Mouse (Mus musculus) embryonic facial prominence, embryonic 14.5 days (tissue): ENCODE results near the gene Mypop. TPM values are rescaled to one million over a fixed set of nuclear protein-coding genes. Genes with fewer than 3 reads are reported as not detected.
A peak's percentile ranks its signal among the peaks of the same experiment; 100 is the strongest.

ENCODE experiments used
- ATAC-seq: fragments of 200-750 bp; cut with Nextera tagmentation; 2 replicates; pipeline ENCODE4 v1.8.0; 2017; ENCODE audit warnings: low read depth, moderate number of reproducible peaks, moderate TSS enrichment
- DNase-seq: peaks from one replicate; pipeline ENCODE4 v3.0.0-alpha.2; 2015; ENCODE audit warnings: low spot score
- H3K27ac ChIP-seq: fragments of 300-500 bp; sonication (generic); replicated peaks from 2 replicates; pipeline ENCODE4 v1.5.1; 2014; ENCODE audit warnings: low read depth, mild to moderate bottlenecking, low read length, moderate library complexity
- H3K27me3 ChIP-seq: fragments of 300-500 bp; sonication (generic); replicated peaks from 2 replicates; pipeline ENCODE4 v1.6.1; 2014; ENCODE audit warnings: low read length; ENCODE audit not compliant: control insufficient read depth, insufficient read depth
- H3K36me3 ChIP-seq: fragments of 300-500 bp; sonication (generic); 2 replicates; pipeline ENCODE4 v1.6.1; 2014; ENCODE audit warnings: low read length, mixed read lengths; ENCODE audit not compliant: control insufficient read depth, insufficient read depth
- H3K4me1 ChIP-seq: fragments of 300-500 bp; sonication (generic); 2 replicates; pipeline ENCODE4 v1.6.1; 2014; ENCODE audit warnings: antibody characterized with exemption, low read length; ENCODE audit not compliant: control insufficient read depth, insufficient read depth
- H3K4me2 ChIP-seq: fragments of 300-500 bp; sonication (generic); 2 replicates; pipeline ENCODE4 v1.6.1; 2014; ENCODE audit warnings: low read depth, mild to moderate bottlenecking, low read length, moderate library complexity, mixed read lengths
- H3K4me3 ChIP-seq: fragments of 300-500 bp; sonication (generic); 2 replicates; pipeline ENCODE4 v1.5.1; 2014; ENCODE audit warnings: low read depth, mild to moderate bottlenecking, low read length
- H3K9ac ChIP-seq: fragments of 300-500 bp; sonication (generic); 2 replicates; pipeline ENCODE4 v1.6.1; 2014; ENCODE audit warnings: low read depth, mild to moderate bottlenecking, low read length, moderate library complexity, mixed read lengths
- H3K9me3 ChIP-seq: fragments of 300-500 bp; sonication (generic); 2 replicates; pipeline ENCODE4 v1.6.1; 2016; ENCODE audit warnings: low read length; ENCODE audit not compliant: control insufficient read depth
- WGBS: fragments of 180-500 bp; shearing (Covaris S2); extraction: QIAGEN DNeasy Blood & Tissue Kit; methylation state at CpG from one replicate; pipeline ENCODE4 v1.1.7; 2014; 5-methylcytosine and 5-hydroxymethylcytosine counted together
- polyA plus RNA-seq: library from polyadenylated mRNA; unstranded; fragments of >200 nt; fragmentation: Nextera tagmentation; extraction: Ambion mirVana; gene quantifications from 2 replicates; pipeline ENCODE4 v1.2.1, GENCODE M21; 2014

Mypop gene
- polyA plus RNA-seq, 1 experiment from 2014 or later = 4.0 TPM

DNA sequence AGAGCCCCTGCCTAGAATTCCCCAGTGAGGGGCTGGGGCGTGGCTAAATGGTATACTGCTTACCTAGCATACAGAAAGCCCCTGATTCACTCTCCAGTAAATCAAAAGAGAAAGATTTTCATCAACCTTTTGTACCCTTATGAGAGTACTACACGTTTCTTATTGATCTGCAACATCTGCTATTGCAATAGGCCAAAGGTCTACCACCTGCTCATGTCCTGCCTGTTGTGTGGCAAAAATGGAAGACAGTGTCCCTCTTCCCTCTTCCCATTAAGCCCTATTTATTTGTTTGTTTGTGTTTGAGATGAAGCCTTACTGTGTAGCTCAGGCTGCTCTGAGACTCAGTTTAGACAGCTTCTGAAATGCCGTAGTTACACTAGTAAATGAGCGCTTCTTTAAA, 25.0 kb downstream of the Mypop start:
- no peak for DNase-seq
- H3K4me1 ChIP-seq = peaks cover 11% of the 10 kb centered on the region
- H3K4me3 ChIP-seq = no peak overlapping the region
- peaks cover 10% of the 10 kb centered on the region for H3K27me3 ChIP-seq
- no peak overlapping the region for H3K9ac ChIP-seq
- H3K36me3 ChIP-seq = no peaks in the 10 kb centered on the region
- no peak overlapping the region for H3K4me2 ChIP-seq
- 84% methylated on average over 4 of the region's 4 CpGs for WGBS
- H3K9me3 ChIP-seq = no peaks in the 10 kb centered on the region
- no peak overlapping the region for H3K27ac ChIP-seq
- ATAC-seq = no peak

DNA sequence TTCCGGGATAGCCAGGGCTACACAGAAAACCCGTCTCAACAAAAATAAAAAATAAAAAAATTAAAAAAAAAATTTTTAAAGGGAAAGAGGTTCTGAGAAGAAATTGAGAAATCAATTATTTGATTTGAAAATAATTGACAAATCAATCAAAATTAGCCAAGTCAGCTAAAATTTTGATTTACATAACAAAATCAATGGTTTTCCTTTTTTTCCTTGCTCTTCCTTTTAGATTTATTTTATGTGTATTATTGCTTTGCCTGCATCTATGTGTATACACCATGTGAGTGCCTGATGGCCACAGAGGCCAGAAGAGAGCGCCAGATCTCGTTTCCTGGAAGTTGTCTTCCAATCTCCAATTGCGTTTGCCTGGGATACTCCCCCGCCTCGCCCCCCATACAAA, 26.9 kb downstream of the Mypop start:
- no peaks in the 10 kb centered on the region for H3K4me1 ChIP-seq
- WGBS = 88% methylated on average over 7 of the region's 7 CpGs
- H3K9me3 ChIP-seq = no peaks in the 10 kb centered on the region
- H3K4me2 ChIP-seq = no peak overlapping the region
- DNase-seq = no peak
- no peak for ATAC-seq
- no peaks in the 10 kb centered on the region for H3K36me3 ChIP-seq
- no peak overlapping the region for H3K27ac ChIP-seq
- H3K9ac ChIP-seq = no peak overlapping the region
- H3K27me3 ChIP-seq = peaks cover 28% of the 10 kb centered on the region
- H3K4me3 ChIP-seq = no peak overlapping the region

DNA sequence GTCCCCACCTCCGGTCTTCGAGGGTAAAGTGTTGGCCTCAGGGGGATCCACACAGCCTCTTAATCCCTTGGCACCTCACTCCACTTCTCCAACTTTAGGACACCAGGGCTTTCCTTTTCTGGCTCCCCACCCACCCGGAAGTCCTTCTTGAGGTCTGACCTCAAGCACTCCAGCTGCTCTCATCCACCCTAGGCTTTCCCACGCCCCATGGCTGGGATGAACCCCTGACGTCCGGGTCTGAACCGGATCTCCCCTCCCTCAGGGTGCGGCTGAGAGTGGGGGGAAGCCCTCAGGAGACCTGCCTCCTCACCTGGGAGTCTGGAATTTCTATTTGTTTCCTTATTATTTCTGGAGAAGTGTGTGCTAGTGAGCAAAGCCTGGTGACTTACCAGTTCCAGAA, 30.0 kb downstream of the Mypop start:
- Histone ChIP-seq H3K4me1 (peaks cover 11% of the 10 kb centered on the region; the same call in 1 of the 2 replicates), H3K4me3 (no peak overlapping the region), H3K27ac (no peak overlapping the region), H3K4me2 (no peak overlapping the region), H3K36me3 (no peaks in the 10 kb centered on the region), H3K27me3 (peaks cover 38% of the 10 kb centered on the region), H3K9me3 (no peaks in the 10 kb centered on the region), H3K9ac (no peak overlapping the region)
- 13% methylated on average over 8 of the region's 8 CpGs for WGBS
- DNase-seq (no peak), ATAC-seq (no peak)

DNA sequence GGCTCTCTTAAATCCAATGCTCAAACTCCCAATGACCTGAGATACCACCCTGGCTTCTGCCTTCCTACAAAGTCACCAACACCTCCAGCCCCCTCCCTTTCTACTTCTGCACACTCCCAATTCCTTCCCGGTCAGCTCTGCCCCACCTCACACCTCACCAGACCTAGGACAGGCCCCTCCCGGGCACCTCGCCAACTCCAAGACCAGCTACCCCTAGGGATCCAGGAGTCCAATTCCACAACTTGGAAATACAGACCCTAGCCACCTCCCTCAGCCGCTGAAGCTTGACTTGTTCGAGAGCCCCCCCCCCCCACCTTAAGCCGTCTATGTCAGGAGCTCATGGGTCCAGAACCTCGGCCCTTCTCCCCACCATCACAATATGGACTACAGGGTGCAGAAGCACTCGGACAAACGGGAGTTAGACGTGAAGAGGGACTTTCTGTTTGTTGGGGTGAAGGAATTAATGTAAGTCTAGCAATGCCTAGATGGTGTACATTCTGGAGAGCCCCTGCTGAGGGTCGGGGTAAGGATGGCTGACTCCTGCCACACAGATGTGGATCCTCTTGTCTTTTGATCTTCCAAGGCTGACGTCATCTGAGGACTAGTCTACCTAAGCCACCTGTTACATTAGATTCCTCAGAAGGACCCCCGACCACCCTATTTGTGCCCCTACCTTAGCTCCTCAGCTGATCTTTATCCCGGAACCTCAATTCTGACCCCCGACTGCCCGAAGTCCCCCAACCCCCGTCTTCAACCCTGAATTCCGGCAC, 31.3 kb downstream of the Mypop start:
- H3K9ac ChIP-seq = 0 out of 2 replicates have a peak overlapping the region, but pooled peaks have one; percentile 49
- no peak overlapping the region for H3K27ac ChIP-seq
- peak overlapping the region; percentile 90; the same call in 1 of the 2 replicates for H3K4me3 ChIP-seq
- ATAC-seq = no peak
- H3K36me3 ChIP-seq = no peaks in the 10 kb centered on the region
- H3K4me1 ChIP-seq = peaks cover 11% of the 10 kb centered on the region; the same call in 1 of the 2 replicates
- DNase-seq = no peak
- no peak overlapping the region for H3K4me2 ChIP-seq
- 54% methylated on average over 18 of the region's 18 CpGs for WGBS
- H3K27me3 ChIP-seq = peaks cover 38% of the 10 kb centered on the region
- H3K9me3 ChIP-seq = no peaks in the 10 kb centered on the region

DNA sequence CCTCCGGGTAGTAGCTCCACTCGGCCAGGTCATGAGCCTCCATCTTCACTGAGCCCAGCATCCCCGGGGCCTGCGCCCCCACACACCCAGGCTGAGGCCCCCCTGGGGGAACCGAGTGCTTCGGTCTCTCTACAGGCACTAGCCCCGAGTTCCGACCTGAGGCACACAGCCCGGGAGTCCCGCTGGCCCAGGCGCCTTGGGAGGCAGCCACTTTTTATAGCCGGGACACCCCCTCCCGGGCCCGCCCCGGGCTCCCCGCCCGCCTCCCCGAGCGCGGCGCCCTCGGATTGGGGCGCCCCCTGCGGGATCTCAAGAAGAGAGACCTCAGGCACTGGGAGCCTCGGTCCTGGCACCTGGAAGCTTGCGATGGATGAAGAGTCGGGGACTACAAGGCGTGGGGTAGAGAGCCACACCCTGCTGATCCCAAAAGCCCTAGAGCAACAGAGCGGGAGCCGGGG, 32.3 kb downstream of the Mypop start, which contains the start of gene Foxa3:
Foxa3 (minus strand) TSS at position 182 of the 458 bp plus-strand sequence.
- Histone ChIP-seq H3K9me3 (no peaks in the 10 kb centered on the region), H3K4me3 (peak within 1 kb of the TSS; percentile 90), H3K27ac (no peak within 1 kb of the TSS), H3K4me2 (peak within 1 kb of the TSS; percentile 75), H3K4me1 (peaks cover 11% of the 10 kb centered on the region; the same call in 1 of the 2 replicates), H3K9ac (peak within 1 kb of the TSS; percentile 95), H3K36me3 (no peaks in the 10 kb centered on the region), H3K27me3 (peaks cover 38% of the 10 kb centered on the region)
- WGBS = 8% methylated on average over 18 of the region's 30 CpGs
- DNase-seq (no peak), ATAC-seq (no peak)

DNA sequence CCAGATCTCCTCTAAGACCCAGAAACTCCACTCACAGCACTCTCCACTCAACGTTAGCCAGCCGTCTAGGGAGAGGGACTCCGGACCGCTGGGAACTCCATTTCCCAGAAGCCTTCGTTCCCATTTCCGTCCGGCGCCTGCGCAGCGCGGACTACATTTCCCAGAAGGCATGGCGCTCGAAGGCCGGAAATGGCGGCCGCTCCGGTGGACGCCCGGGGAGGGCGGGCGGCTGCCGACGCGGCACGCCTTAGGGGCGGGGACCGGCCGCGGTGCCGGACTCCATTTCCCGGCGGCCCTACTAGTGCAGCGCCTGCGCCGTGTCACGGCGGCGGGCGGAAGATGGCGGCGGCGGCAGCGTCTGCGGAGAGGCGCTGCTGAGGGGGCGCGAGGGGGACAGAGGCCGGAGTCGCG, 33.1 kb downstream of the Mypop start, which contains the start of gene Sympk:
Sympk (plus strand) TSS at position 282 of the 411 bp plus-strand sequence.
- peak within 1 kb of the TSS; percentile 90 for H3K4me3 ChIP-seq
- ATAC-seq (peak; percentile 97), DNase-seq (peak; percentile 98)
- peak within 1 kb of the TSS; percentile 75 for H3K4me2 ChIP-seq
- H3K27ac ChIP-seq = no peak within 1 kb of the TSS
- H3K4me1 ChIP-seq = peaks cover 11% of the 10 kb centered on the region; the same call in 1 of the 2 replicates
- H3K36me3 ChIP-seq = peaks cover 5% of the 10 kb centered on the region
- H3K27me3 ChIP-seq = peaks cover 38% of the 10 kb centered on the region
- H3K9me3 ChIP-seq = no peaks in the 10 kb centered on the region
- WGBS = 0% methylated on average over 17 of the region's 50 CpGs
- H3K9ac ChIP-seq = peak within 1 kb of the TSS; percentile 95

DNA sequence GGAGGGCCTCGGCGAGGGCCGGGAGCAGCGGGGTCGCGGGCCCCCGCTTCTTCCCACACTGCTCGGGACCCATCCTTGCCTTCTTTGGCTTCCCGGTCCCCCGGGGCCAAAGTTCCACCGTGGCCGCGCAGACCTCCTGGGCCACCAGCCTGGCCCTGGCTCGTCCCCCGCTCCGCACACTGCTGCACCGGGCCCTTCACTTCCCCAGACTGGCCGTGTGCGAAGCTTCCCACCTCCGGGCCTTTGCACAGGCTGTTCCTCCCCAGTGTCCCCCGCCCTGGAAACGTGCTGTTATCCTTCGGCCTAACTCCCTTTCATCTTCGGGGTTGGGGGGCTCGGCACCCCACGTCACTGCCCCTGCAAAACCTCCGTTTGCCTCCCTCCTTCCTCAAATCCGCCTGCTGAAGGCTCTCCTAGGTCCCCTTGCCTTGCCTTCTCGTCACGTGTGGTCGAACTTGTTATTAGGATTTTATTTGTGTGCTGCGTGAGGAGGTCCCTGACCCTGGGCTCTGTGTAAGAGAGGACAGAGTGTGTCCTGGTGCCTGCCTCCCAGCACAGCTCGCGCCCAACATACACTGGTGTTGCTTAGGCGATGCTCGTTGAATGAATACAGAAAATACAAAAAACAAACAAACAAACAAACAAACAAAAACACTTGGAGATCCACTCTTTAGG, 33.7 kb downstream of the Mypop start:
- Histone ChIP-seq H3K4me3 (peak overlapping the region; percentile 90), H3K4me1 (peaks cover 11% of the 10 kb centered on the region; the same call in 1 of the 2 replicates), H3K9ac (peak overlapping the region; percentile 95), H3K4me2 (peak overlapping the region; percentile 75), H3K27me3 (peaks cover 38% of the 10 kb centered on the region), H3K9me3 (no peaks in the 10 kb centered on the region), H3K36me3 (peaks cover 11% of the 10 kb centered on the region), H3K27ac (no peak overlapping the region)
- 4% methylated on average over 19 of the region's 36 CpGs for WGBS
- DNase-seq (no peak), ATAC-seq (peak; percentile 22)

DNA sequence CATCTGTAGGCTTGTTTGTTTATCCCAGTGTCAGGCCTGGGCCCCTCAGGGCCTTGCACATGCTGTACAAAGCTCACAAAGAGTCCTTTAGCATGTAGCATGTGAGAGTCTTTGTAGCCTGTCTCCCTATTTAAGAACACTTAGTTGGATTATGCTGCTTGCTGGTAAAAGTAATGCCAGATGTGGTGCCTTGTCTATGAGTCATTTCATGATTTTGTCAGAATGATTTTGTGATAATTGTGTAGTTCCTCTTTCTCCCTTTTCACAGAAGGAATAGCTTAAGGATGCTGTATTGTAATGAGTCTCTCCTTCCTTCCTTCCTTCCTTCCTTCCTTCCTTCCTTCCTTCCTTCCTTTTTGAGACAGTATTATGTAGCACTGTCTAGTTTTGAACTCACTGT, 37.0 kb downstream of the Mypop start:
- H3K9me3 ChIP-seq = no peaks in the 10 kb centered on the region
- no peak overlapping the region for H3K9ac ChIP-seq
- H3K4me1 ChIP-seq = peaks cover 11% of the 10 kb centered on the region; the same call in 1 of the 2 replicates
- ATAC-seq (no peak), DNase-seq (no peak)
- peaks cover 43% of the 10 kb centered on the region for H3K36me3 ChIP-seq
- H3K4me2 ChIP-seq = no peak overlapping the region
- H3K4me3 ChIP-seq = no peak overlapping the region
- H3K27me3 ChIP-seq = peaks cover 8% of the 10 kb centered on the region
- no peak overlapping the region for H3K27ac ChIP-seq
